Mouse (Mus musculus) forebrain, embryonic 14.5 days (tissue): ENCODE data around the gene Rtn4rl1. TPM values are rescaled to one million over a fixed set of nuclear protein-coding genes. Genes with fewer than 3 reads are reported as not detected.
A peak's percentile ranks its signal among the peaks of the same experiment; 100 is the strongest.
"Not testable (repeated sequence)": the region's sequence is repeated elsewhere in the genome, so short reads cannot be mapped to it uniquely, and the experiment has no call there.

Experiments used
- ATAC-seq: fragments of 200-750 bp; cut with Nextera tagmentation; 2 replicates; pipeline ENCODE4 v1.8.0; 2017; ENCODE audit warnings: mild to moderate bottlenecking, moderate library complexity
- DNase-seq: peaks from one replicate; pipeline ENCODE4 v3.0.0-alpha.2; 2015; ENCODE audit warnings: low spot score
- H3K27ac ChIP-seq: fragments of 300-500 bp; sonication (generic); 2 replicates; pipeline ENCODE4 v1.5.1; 2014; ENCODE audit warnings: low read depth, mild to moderate bottlenecking, control low read depth, low read length, moderate library complexity
- H3K27me3 ChIP-seq: fragments of 300-500 bp; sonication (generic); replicated peaks from 2 replicates; pipeline ENCODE4 v1.6.1; 2014; ENCODE audit warnings: low read length, control low read depth, mixed read lengths; ENCODE audit not compliant: control insufficient read depth, insufficient read depth
- H3K36me3 ChIP-seq: fragments of 300-500 bp; sonication (generic); 2 replicates; pipeline ENCODE4 v1.6.1; 2014; ENCODE audit warnings: low read length, control low read depth; ENCODE audit not compliant: control insufficient read depth, insufficient read depth
- H3K4me1 ChIP-seq: fragments of 300-500 bp; sonication (generic); 2 replicates; pipeline ENCODE4 v1.6.1; 2014; ENCODE audit warnings: antibody characterized with exemption, low read length, control low read depth; ENCODE audit not compliant: control insufficient read depth, insufficient read depth
- H3K4me2 ChIP-seq: fragments of 300-500 bp; sonication (generic); 2 replicates; pipeline ENCODE4 v1.6.1; 2014; ENCODE audit warnings: mild to moderate bottlenecking, control low read depth, low read length
- H3K4me3 ChIP-seq: fragments of 300-500 bp; sonication (generic); 2 replicates; pipeline ENCODE4 v1.5.1; 2014; ENCODE audit warnings: low read depth, low read length, control low read depth
- H3K9ac ChIP-seq: fragments of 300-500 bp; sonication (generic); 2 replicates; pipeline ENCODE4 v1.6.1; 2014; ENCODE audit warnings: mild to moderate bottlenecking, low read length, control low read depth, moderate library complexity
- H3K9me3 ChIP-seq: fragments of 300-500 bp; sonication (generic); replicated peaks from 2 replicates; pipeline ENCODE4 v1.6.1; 2016; ENCODE audit warnings: low read length, control low read depth, mixed read lengths; ENCODE audit not compliant: control insufficient read depth
- WGBS: fragments of 180-500 bp; shearing (Covaris S2); extraction: QIAGEN DNeasy Blood & Tissue Kit; methylation state at CpG from one replicate; pipeline ENCODE4 v1.1.7; 2014; 5-methylcytosine and 5-hydroxymethylcytosine counted together
- polyA plus RNA-seq: library from polyadenylated mRNA; unstranded; fragments of >200 nt; fragmentation: Nextera tagmentation; extraction: Ambion mirVana; gene quantifications from 2 replicates; pipeline ENCODE4 v1.2.1, GENCODE M21; 2014

Rtn4rl1 gene
- polyA plus RNA-seq, 1 experiment from 2014 or later = 5.0 TPM

- no peak for DNase-seq
- Histone ChIP-seq H3K4me3 (no peak overlapping the region), H3K27me3 (peaks cover 8% of the 10 kb centered on the region; the same call in 1 of the 2 replicates), H3K36me3 (no peaks in the 10 kb centered on the region), H3K27ac (0 out of 2 replicates have a peak overlapping the region, but pooled peaks have one; percentile 11), H3K9me3 (no peaks in the 10 kb centered on the region), H3K4me1 (peaks cover 27% of the 10 kb centered on the region), H3K4me2 (no peak overlapping the region), H3K9ac (no peak overlapping the region)
- ATAC-seq = no peak
- 78% methylated on average over 7 of the region's 7 CpGs for WGBS
These were observed 98.7 kb downstream of the Rtn4rl1 start for GRCm38 (mm10) chr11:75292281-75292680.

- Histone ChIP-seq H3K27me3 (peaks cover 8% of the 10 kb centered on the region; the same call in 1 of the 2 replicates), H3K4me2 (peak overlapping the region; percentile 34), H3K4me3 (no peak overlapping the region), H3K4me1 (peaks cover 27% of the 10 kb centered on the region), H3K27ac (no peak overlapping the region), H3K36me3 (no peaks in the 10 kb centered on the region), H3K9me3 (no peaks in the 10 kb centered on the region), H3K9ac (peak overlapping the region; percentile 13; the same call in 1 of the 2 replicates)
- peak; percentile 47 for ATAC-seq
- DNase-seq = peak; percentile 68
- 22% methylated on average over 21 of the region's 21 CpGs for WGBS
These were observed 100.3 kb downstream of the Rtn4rl1 start for GRCm38 (mm10) chr11:75293852-75294361.

- Histone ChIP-seq H3K9ac (no peak overlapping the region), H3K36me3 (peaks cover 2% of the 10 kb centered on the region; the same call in 1 of the 2 replicates), H3K9me3 (no peaks in the 10 kb centered on the region), H3K4me3 (no peak overlapping the region), H3K27me3 (peaks cover 8% of the 10 kb centered on the region; the same call in 1 of the 2 replicates), H3K4me1 (peaks cover 27% of the 10 kb centered on the region), H3K27ac (no peak overlapping the region), H3K4me2 (no peak overlapping the region)
- ATAC-seq (no peak), DNase-seq (no peak)
- 77% methylated on average over 9 of the region's 9 CpGs for WGBS
These were observed 101.3 kb downstream of the Rtn4rl1 start for GRCm38 (mm10) chr11:75294862-75295261.

GRCm38 (mm10) chr11:75295534-75295933 is 102.0 kb downstream of the Rtn4rl1 start:
- 88% methylated on average over 5 of the region's 5 CpGs for WGBS
- not testable (repeated sequence) for H3K4me2 ChIP-seq, H3K4me3 ChIP-seq, H3K9me3 ChIP-seq, H3K27me3 ChIP-seq, H3K36me3 ChIP-seq, H3K27ac ChIP-seq, DNase-seq, ATAC-seq, H3K9ac ChIP-seq
- H3K4me1 ChIP-seq = peaks cover 27% of the 10 kb centered on the region

GRCm38 (mm10) chr11:75296406-75297005 is 102.9 kb downstream of the Rtn4rl1 start:
- H3K9ac ChIP-seq = no peak overlapping the region
- H3K27ac ChIP-seq = no peak overlapping the region
- no peak overlapping the region for H3K4me3 ChIP-seq
- WGBS = 79% methylated on average over 9 of the region's 9 CpGs
- H3K36me3 ChIP-seq = peaks cover 16% of the 10 kb centered on the region
- H3K27me3 ChIP-seq = peaks cover 8% of the 10 kb centered on the region; the same call in 1 of the 2 replicates
- DNase-seq (no peak), ATAC-seq (no peak)
- no peaks in the 10 kb centered on the region for H3K9me3 ChIP-seq
- peaks cover 27% of the 10 kb centered on the region for H3K4me1 ChIP-seq
- no peak overlapping the region for H3K4me2 ChIP-seq

- ATAC-seq = no peak
- 80% methylated on average over 9 of the region's 9 CpGs for WGBS
- DNase-seq = no peak
- Histone ChIP-seq H3K9ac (no peak overlapping the region), H3K27ac (no peak overlapping the region), H3K36me3 (peaks cover 27% of the 10 kb centered on the region), H3K4me3 (no peak overlapping the region), H3K4me2 (no peak overlapping the region), H3K27me3 (peaks cover under 1% of the 10 kb centered on the region; the same call in 1 of the 2 replicates), H3K9me3 (no peaks in the 10 kb centered on the region), H3K4me1 (peaks cover 22% of the 10 kb centered on the region)
These were observed 104.0 kb downstream of the Rtn4rl1 start for GRCm38 (mm10) chr11:75297631-75298030.

- no peaks in the 10 kb centered on the region for H3K27me3 ChIP-seq
- ATAC-seq = no peak
- peaks cover 36% of the 10 kb centered on the region for H3K36me3 ChIP-seq
- no peak overlapping the region for H3K9ac ChIP-seq
- H3K4me1 ChIP-seq = peaks cover 15% of the 10 kb centered on the region
- no peaks in the 10 kb centered on the region for H3K9me3 ChIP-seq
- H3K27ac ChIP-seq = no peak overlapping the region
- no peak overlapping the region for H3K4me2 ChIP-seq
- no peak for DNase-seq
- WGBS = 71% methylated on average over 11 of the region's 11 CpGs
- H3K4me3 ChIP-seq = no peak overlapping the region
These were observed 104.9 kb downstream of the Rtn4rl1 start for GRCm38 (mm10) chr11:75298491-75298890.

- Histone ChIP-seq H3K27me3 (no peaks in the 10 kb centered on the region), H3K9me3 (no peaks in the 10 kb centered on the region), H3K27ac (no peak overlapping the region), H3K36me3 (peaks cover 41% of the 10 kb centered on the region), H3K9ac (no peak overlapping the region), H3K4me1 (peaks cover 3% of the 10 kb centered on the region), H3K4me3 (no peak overlapping the region), H3K4me2 (no peak overlapping the region)
- no peak for ATAC-seq
- 48% methylated on average over 10 of the region's 10 CpGs for WGBS
- DNase-seq = peak; percentile 35
These were observed 106.2 kb downstream of the Rtn4rl1 start for GRCm38 (mm10) chr11:75299786-75300185.

GRCm38 (mm10) chr11:75300954-75301353 is 107.4 kb downstream of the Rtn4rl1 start:
- H3K4me1 ChIP-seq = no peaks in the 10 kb centered on the region
- 85% methylated on average over 9 of the region's 9 CpGs for WGBS
- ATAC-seq (no peak), DNase-seq (no peak)
- no peak overlapping the region for H3K4me2 ChIP-seq
- H3K4me3 ChIP-seq = no peak overlapping the region
- H3K27ac ChIP-seq = no peak overlapping the region
- H3K27me3 ChIP-seq = no peaks in the 10 kb centered on the region
- peaks cover 51% of the 10 kb centered on the region for H3K36me3 ChIP-seq
- no peak overlapping the region for H3K9ac ChIP-seq
- no peaks in the 10 kb centered on the region for H3K9me3 ChIP-seq
